Mouse (Mus musculus): ENCODE data around the gene Gm13420. TPM values are rescaled to one million over a fixed set of nuclear protein-coding genes. Genes with fewer than 3 reads are reported as not detected.
A peak's percentile ranks its signal among the peaks of the same experiment; 100 is the strongest.

Gm13420 gene
- polyA plus RNA-seq, 1 experiment: 6.1 TPM

GRCm38 (mm10) chr2:29738799-29739198 is 12.7 kb downstream of the Gm13420 start:
- Histone ChIP-seq H3K27ac (ENCODE audit: insufficient read depth, low read depth, low read length) (no peak overlapping the region), H3K4me1 (ENCODE audit: control insufficient read depth, insufficient read depth, low read length) (no peaks in the 10 kb centered on the region), H3K4me3 (ENCODE audit: insufficient read depth, low read depth, low read length) (no peak overlapping the region), H3K36me3 (ENCODE audit: control insufficient read depth, insufficient read depth, low read length) (no peaks in the 10 kb centered on the region; the same call in none of the 2 replicates), H3K27me3 (replicated peaks; ENCODE audit: control insufficient read depth, insufficient read depth, low read length) (no peaks in the 10 kb centered on the region)
- no peak for DNase-seq
- 62% methylated on average over 4 of the region's 4 CpGs for WGBS
- no peak for TF ChIP-seq CTCF (conservative IDR thresholded peaks at IDR 0.05; ENCODE audit: insufficient read depth, insufficient read length, low read depth, low read length)
- no peak for TF ChIP-seq POLR2A (IDR thresholded peaks at IDR 0.05; ENCODE audit: low read depth, low read length)

- Histone ChIP-seq H3K4me1 (ENCODE audit: control insufficient read depth, insufficient read depth, low read length) (no peaks in the 10 kb centered on the region), H3K27ac (ENCODE audit: insufficient read depth, low read depth, low read length) (no peak overlapping the region), H3K36me3 (ENCODE audit: control insufficient read depth, insufficient read depth, low read length) (no peaks in the 10 kb centered on the region; the same call in none of the 2 replicates), H3K27me3 (replicated peaks; ENCODE audit: control insufficient read depth, insufficient read depth, low read length) (no peaks in the 10 kb centered on the region), H3K4me3 (ENCODE audit: insufficient read depth, low read depth, low read length) (no peak overlapping the region)
- TF ChIP-seq CTCF (conservative IDR thresholded peaks at IDR 0.05; ENCODE audit: insufficient read depth, insufficient read length, low read depth, low read length) (no peak), POLR2A (IDR thresholded peaks at IDR 0.05; ENCODE audit: low read depth, low read length) (no peak)
- no peak for DNase-seq
- WGBS: 84% methylated on average over 12 of the region's 12 CpGs
Observed at GRCm38 (mm10) chr2:29737209-29737925, 14.1 kb downstream of the Gm13420 start.

GRCm38 (mm10) chr2:29735708-29736107 is 15.8 kb downstream of the Gm13420 start:
- WGBS: 79% methylated on average over 12 of the region's 12 CpGs
- TF ChIP-seq POLR2A (IDR thresholded peaks at IDR 0.05; ENCODE audit: low read depth, low read length): no peak
- TF ChIP-seq CTCF (conservative IDR thresholded peaks at IDR 0.05; ENCODE audit: insufficient read depth, insufficient read length, low read depth, low read length): no peak

GRCm38 (mm10) chr2:29733348-29733747 is 18.1 kb downstream of the Gm13420 start:
- no peak overlapping the region for H3K4me3 ChIP-seq (ENCODE audit: insufficient read depth, low read depth, low read length)
- no peaks in the 10 kb centered on the region for H3K4me1 ChIP-seq (ENCODE audit: control insufficient read depth, insufficient read depth, low read length)
- H3K27ac ChIP-seq (ENCODE audit: insufficient read depth, low read depth, low read length): no peak overlapping the region
- TF ChIP-seq POLR2A (IDR thresholded peaks at IDR 0.05; ENCODE audit: low read depth, low read length): no peak
- TF ChIP-seq CTCF (conservative IDR thresholded peaks at IDR 0.05; ENCODE audit: insufficient read depth, insufficient read length, low read depth, low read length): no peak
- DNase-seq: no peak
- WGBS: 88% methylated on average over 5 of the region's 5 CpGs
- no peaks in the 10 kb centered on the region for H3K27me3 ChIP-seq (replicated peaks; ENCODE audit: control insufficient read depth, insufficient read depth, low read length)
- no peaks in the 10 kb centered on the region; the same call in none of the 2 replicates for H3K36me3 ChIP-seq (ENCODE audit: control insufficient read depth, insufficient read depth, low read length)

More at GRCm38 (mm10) chr2:29735708-29736107, 15.8 kb downstream of the Gm13420 start:
- DNase-seq: no peak
- Histone ChIP-seq H3K36me3 (ENCODE audit: control insufficient read depth, insufficient read depth, low read length) (no peaks in the 10 kb centered on the region; the same call in none of the 2 replicates), H3K27ac (ENCODE audit: insufficient read depth, low read depth, low read length) (no peak overlapping the region), H3K27me3 (replicated peaks; ENCODE audit: control insufficient read depth, insufficient read depth, low read length) (no peaks in the 10 kb centered on the region), H3K4me3 (ENCODE audit: insufficient read depth, low read depth, low read length) (no peak overlapping the region), H3K4me1 (ENCODE audit: control insufficient read depth, insufficient read depth, low read length) (no peaks in the 10 kb centered on the region)

GRCm38 (mm10) chr2:29732559-29732958 is 18.9 kb downstream of the Gm13420 start:
- WGBS: 76% methylated on average over 10 of the region's 10 CpGs
- Histone ChIP-seq H3K4me1 (ENCODE audit: control insufficient read depth, insufficient read depth, low read length) (no peaks in the 10 kb centered on the region), H3K4me3 (ENCODE audit: insufficient read depth, low read depth, low read length) (no peak overlapping the region), H3K27me3 (replicated peaks; ENCODE audit: control insufficient read depth, insufficient read depth, low read length) (no peaks in the 10 kb centered on the region), H3K27ac (ENCODE audit: insufficient read depth, low read depth, low read length) (no peak overlapping the region), H3K36me3 (ENCODE audit: control insufficient read depth, insufficient read depth, low read length) (no peaks in the 10 kb centered on the region; the same call in 1 of the 2 replicates)
- peak; percentile 53 for DNase-seq
- TF ChIP-seq CTCF (conservative IDR thresholded peaks at IDR 0.05; ENCODE audit: insufficient read depth, insufficient read length, low read depth, low read length) (no peak), POLR2A (IDR thresholded peaks at IDR 0.05; ENCODE audit: low read depth, low read length) (no peak)

GRCm38 (mm10) chr2:29731545-29731944 is 19.9 kb downstream of the Gm13420 start:
- Histone ChIP-seq H3K36me3 (ENCODE audit: control insufficient read depth, insufficient read depth, low read length) (peaks cover 2% of the 10 kb centered on the region), H3K4me3 (ENCODE audit: insufficient read depth, low read depth, low read length) (no peak overlapping the region), H3K27me3 (replicated peaks; ENCODE audit: control insufficient read depth, insufficient read depth, low read length) (no peaks in the 10 kb centered on the region), H3K27ac (ENCODE audit: insufficient read depth, low read depth, low read length) (no peak overlapping the region), H3K4me1 (ENCODE audit: control insufficient read depth, insufficient read depth, low read length) (no peaks in the 10 kb centered on the region)
- TF ChIP-seq POLR2A (IDR thresholded peaks at IDR 0.05; ENCODE audit: low read depth, low read length) (no peak), CTCF (conservative IDR thresholded peaks at IDR 0.05; ENCODE audit: insufficient read depth, insufficient read length, low read depth, low read length) (peak; percentile 92)
- 28% methylated on average over 3 of the region's 3 CpGs for WGBS
- peak; percentile 72 for DNase-seq

- TF ChIP-seq CTCF (conservative IDR thresholded peaks at IDR 0.05; ENCODE audit: insufficient read depth, insufficient read length, low read depth, low read length) (no peak), POLR2A (IDR thresholded peaks at IDR 0.05; ENCODE audit: low read depth, low read length) (no peak)
- Histone ChIP-seq H3K27me3 (replicated peaks; ENCODE audit: control insufficient read depth, insufficient read depth, low read length) (no peaks in the 10 kb centered on the region), H3K27ac (ENCODE audit: insufficient read depth, low read depth, low read length) (no peak overlapping the region), H3K36me3 (ENCODE audit: control insufficient read depth, insufficient read depth, low read length) (peaks cover 2% of the 10 kb centered on the region), H3K4me3 (ENCODE audit: insufficient read depth, low read depth, low read length) (no peak overlapping the region), H3K4me1 (ENCODE audit: control insufficient read depth, insufficient read depth, low read length) (no peaks in the 10 kb centered on the region)
- 62% methylated on average over 2 of the region's 2 CpGs for WGBS
- no peak for DNase-seq
Observed at GRCm38 (mm10) chr2:29729500-29729899, 22.0 kb downstream of the Gm13420 start.
